Mouse (Mus musculus) lung, postnatal 0 days (tissue): Measurements from ENCODE around the gene Tmem38a.

Source experiments
- CTCF ChIP-seq: IDR thresholded peaks from 2 replicates; pipeline ENCODE4 v1.5.1; 2016; ENCODE audit warnings: antibody characterized with exemption, mild to moderate bottlenecking
- EP300 ChIP-seq: IDR thresholded peaks from 2 replicates; pipeline ENCODE4 v1.6.1; 2016; ENCODE audit warnings: antibody characterized with exemption, mild to moderate bottlenecking, control low read depth

DNA sequence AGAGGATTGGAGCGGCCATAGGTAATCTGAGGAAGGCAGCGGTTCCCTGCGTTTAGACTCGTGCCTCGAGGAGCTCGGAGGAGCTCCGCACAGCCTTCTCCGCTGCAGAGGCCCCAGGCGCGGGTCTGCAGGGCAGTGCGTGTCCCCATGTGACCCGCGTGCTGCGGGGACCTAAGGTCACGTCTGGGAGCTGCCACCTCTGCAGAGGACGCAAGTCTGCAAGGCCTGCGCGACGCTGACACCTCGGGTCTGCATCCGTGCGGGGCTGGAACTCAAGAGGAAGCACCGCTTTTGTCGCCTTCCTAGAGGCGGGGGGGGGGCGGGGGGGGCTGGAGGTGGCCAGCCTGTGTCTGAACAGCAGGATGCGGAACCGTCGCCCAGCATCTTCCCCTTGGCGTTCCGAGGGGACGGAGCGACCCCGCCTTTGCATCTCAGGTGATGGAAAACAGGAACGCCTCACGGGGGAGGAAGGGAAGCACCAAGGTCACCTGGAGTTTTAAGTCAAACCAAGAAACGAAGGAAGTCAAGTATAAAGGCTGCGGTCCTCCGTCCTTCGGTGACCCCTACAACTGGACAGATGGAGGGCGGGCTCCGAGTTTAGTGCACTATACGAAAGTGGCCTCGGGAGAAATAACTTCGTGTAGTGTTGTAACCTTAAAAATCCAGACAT lies 23.1 kb upstream of the Tmem38a start:
- TF ChIP-seq EP300 (no peak), CTCF (no peak)
